Mouse (Mus musculus): ENCODE data around the gene Pde4b. TPM values are rescaled to one million over a fixed set of nuclear protein-coding genes. Genes with fewer than 3 reads are reported as not detected.

The Pde4b gene
- polyA plus RNA-seq, 1 experiment from 2014 or later, result 11.9 TPM

DNA sequence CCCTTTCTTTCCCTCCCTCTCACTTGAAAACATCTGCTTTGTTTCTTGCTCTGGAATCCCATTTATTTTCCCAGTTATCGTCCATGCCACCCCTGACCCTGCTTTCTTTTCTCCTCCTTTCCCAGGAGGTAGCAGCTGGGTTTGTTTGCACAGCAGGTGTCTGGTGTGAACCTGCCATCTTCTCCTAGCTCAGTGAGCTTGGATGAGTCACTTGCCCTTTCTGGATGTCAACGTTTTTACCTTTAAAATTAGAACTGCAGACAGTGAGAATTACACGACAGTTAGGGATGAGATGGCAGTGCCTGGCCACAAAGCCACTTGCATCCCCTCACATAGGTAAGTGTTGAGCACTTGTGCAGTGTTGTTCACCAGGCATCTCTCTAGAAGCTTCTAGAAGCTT, 84.3 kb downstream of the Pde4b start:
- no peaks in the 10 kb centered on the region for H3K36me3 ChIP-seq (ENCODE audit: insufficient read depth, low read length)
- no peak overlapping the region for H3K4me3 ChIP-seq (replicated peaks; ENCODE audit: low read depth, low read length)
- no peaks in the 10 kb centered on the region for H3K9me3 ChIP-seq (replicated peaks; ENCODE audit: low read length)
- no peak overlapping the region for H3K9ac ChIP-seq (ENCODE audit: low read depth, low read length)
- H3K27me3 ChIP-seq (ENCODE audit: insufficient read depth, low read length), result no peaks in the 10 kb centered on the region
- DNase-seq (ENCODE audit: low spot score), result no peak
- WGBS, result 38% methylated on average over 3 of the region's 3 CpGs
- no peak for TF ChIP-seq CTCF (IDR thresholded peaks at IDR 0.05; ENCODE audit: low read depth)
- H3K4me2 ChIP-seq (ENCODE audit: low read length), result no peak overlapping the region
- ATAC-seq (replicated peaks; ENCODE audit: low FRiP score, low read depth), result no peak
- no peak overlapping the region for H3K27ac ChIP-seq
- no peaks in the 10 kb centered on the region for H3K4me1 ChIP-seq (replicated peaks; ENCODE audit: insufficient read depth, low read length)

DNA sequence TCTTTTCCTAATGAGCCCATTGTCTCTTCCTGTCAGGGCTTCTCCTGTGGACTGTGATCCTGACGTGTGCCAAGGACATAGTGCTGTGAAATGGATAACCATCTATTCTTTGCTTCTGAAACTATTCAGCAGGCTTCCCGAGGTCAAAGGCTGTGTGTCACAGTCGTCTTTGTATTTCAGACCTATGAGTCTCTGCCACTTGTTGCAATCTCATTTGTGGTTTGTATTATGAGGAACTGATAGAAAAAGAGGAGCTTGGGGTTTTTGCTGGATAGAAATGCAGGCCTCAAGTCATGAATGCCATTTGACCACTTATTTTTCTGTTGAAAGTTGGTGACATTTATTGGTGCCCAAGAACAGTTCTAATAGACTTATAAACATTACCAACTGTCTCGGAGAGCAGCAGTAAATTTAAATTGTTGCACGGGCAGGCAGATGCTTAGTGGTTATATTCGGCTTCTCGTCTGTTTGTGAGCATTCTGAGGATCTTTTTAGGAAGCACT, 85.4 kb downstream of the Pde4b start:
- WGBS, result 56% methylated on average over 7 of the region's 7 CpGs
- Histone ChIP-seq H3K27ac (no peak overlapping the region), H3K9ac (ENCODE audit: low read depth, low read length) (no peak overlapping the region), H3K4me2 (ENCODE audit: low read length) (no peak overlapping the region), H3K27me3 (ENCODE audit: insufficient read depth, low read length) (no peaks in the 10 kb centered on the region), H3K4me1 (replicated peaks; ENCODE audit: insufficient read depth, low read length) (no peaks in the 10 kb centered on the region), H3K9me3 (replicated peaks; ENCODE audit: low read length) (no peaks in the 10 kb centered on the region), H3K36me3 (ENCODE audit: insufficient read depth, low read length) (no peaks in the 10 kb centered on the region), H3K4me3 (replicated peaks; ENCODE audit: low read depth, low read length) (no peak overlapping the region)
- ATAC-seq (replicated peaks; ENCODE audit: low FRiP score, low read depth), result no peak
- DNase-seq (ENCODE audit: low spot score), result no peak
- TF ChIP-seq CTCF (IDR thresholded peaks at IDR 0.05; ENCODE audit: low read depth), result no peak

DNA sequence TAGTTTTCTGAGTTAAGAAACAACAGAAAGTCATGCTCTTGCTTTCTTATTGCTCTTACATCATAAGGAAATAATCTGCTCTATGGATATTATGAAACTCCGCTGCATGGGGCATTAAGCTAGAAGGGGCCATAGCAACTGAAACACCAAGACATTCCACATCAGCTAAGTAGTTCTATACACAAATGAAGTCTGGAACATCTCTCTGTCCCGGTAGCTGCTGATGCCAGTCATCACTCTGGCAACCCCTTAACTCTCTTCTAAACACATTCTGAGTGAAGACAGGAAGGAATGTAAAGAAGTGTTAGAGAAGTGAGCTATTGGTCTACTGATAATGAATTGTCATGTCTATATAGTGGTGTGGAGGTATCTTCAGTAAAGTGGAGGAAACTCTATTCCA, 88.6 kb downstream of the Pde4b start:
- no peak for TF ChIP-seq CTCF (IDR thresholded peaks at IDR 0.05; ENCODE audit: low read depth)
- WGBS, result 85% methylated on average over 2 of the region's 2 CpGs

DNA sequence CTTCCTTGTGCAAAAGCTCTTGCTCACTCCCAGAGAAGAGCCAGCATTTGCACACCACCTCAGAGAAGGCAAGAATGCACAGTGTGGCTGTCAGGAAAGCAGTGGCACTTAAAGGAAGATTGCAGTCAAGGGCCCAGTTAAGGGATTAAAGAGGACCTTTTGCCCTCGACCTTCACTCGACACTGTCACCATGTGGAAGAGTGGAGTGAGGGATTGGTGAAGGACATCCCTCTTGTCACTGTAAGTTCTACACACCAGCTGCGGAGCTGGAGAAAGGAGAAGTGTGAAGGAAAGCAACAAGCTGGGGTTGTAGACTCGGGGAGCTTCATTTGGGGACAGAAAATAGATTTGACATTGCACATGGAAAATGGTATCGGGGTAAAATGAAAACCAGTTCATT, 89.9 kb downstream of the Pde4b start:
- no peak overlapping the region for H3K27ac ChIP-seq
- DNase-seq (ENCODE audit: low spot score) (no peak), ATAC-seq (replicated peaks; ENCODE audit: low FRiP score, low read depth) (no peak)
- no peak overlapping the region for H3K9ac ChIP-seq (ENCODE audit: low read depth, low read length)
- no peaks in the 10 kb centered on the region for H3K36me3 ChIP-seq (ENCODE audit: insufficient read depth, low read length)
- H3K4me1 ChIP-seq (replicated peaks; ENCODE audit: insufficient read depth, low read length), result no peaks in the 10 kb centered on the region
- no peak for TF ChIP-seq CTCF (IDR thresholded peaks at IDR 0.05; ENCODE audit: low read depth)
- no peak overlapping the region for H3K4me3 ChIP-seq (replicated peaks; ENCODE audit: low read depth, low read length)
- H3K4me2 ChIP-seq (ENCODE audit: low read length), result no peak overlapping the region
- H3K9me3 ChIP-seq (replicated peaks; ENCODE audit: low read length), result no peaks in the 10 kb centered on the region
- H3K27me3 ChIP-seq (ENCODE audit: insufficient read depth, low read length), result no peaks in the 10 kb centered on the region
- WGBS, result 77% methylated on average over 5 of the region's 5 CpGs

More for the DNA sequence above, 88.6 kb downstream of the Pde4b start:
- no peaks in the 10 kb centered on the region for H3K4me1 ChIP-seq (replicated peaks; ENCODE audit: insufficient read depth, low read length)
- H3K9me3 ChIP-seq (replicated peaks; ENCODE audit: low read length), result no peaks in the 10 kb centered on the region
- H3K27ac ChIP-seq, result no peak overlapping the region
- H3K36me3 ChIP-seq (ENCODE audit: insufficient read depth, low read length), result no peaks in the 10 kb centered on the region
- no peaks in the 10 kb centered on the region for H3K27me3 ChIP-seq (ENCODE audit: insufficient read depth, low read length)
- ATAC-seq (replicated peaks; ENCODE audit: low FRiP score, low read depth) (no peak), DNase-seq (ENCODE audit: low spot score) (no peak)
- no peak overlapping the region for H3K9ac ChIP-seq (ENCODE audit: low read depth, low read length)
- no peak overlapping the region for H3K4me3 ChIP-seq (replicated peaks; ENCODE audit: low read depth, low read length)
- H3K4me2 ChIP-seq (ENCODE audit: low read length), result no peak overlapping the region

DNA sequence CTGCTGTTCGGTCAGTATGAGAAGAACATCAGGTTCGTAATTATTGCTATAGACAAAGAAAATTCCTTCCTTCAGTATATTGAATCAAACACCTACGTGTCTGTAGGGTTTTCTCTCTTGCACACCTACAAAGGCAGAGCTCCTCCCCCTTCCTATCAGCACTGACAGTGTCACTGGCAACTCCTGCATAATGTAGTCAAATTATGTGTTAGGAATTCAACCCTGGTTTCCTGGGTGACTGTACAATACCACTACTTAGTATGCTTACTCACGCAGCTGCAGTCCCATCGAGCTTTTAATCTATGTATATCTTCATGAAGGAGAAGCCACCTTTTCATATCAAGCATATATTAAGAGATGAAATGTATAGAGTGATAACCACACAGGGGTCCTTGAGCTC, 99.5 kb downstream of the Pde4b start:
- no peak for ATAC-seq (replicated peaks; ENCODE audit: low FRiP score, low read depth)
- H3K27ac ChIP-seq, result no peak overlapping the region
- H3K4me2 ChIP-seq (ENCODE audit: low read length), result no peak overlapping the region
- no peaks in the 10 kb centered on the region for H3K4me1 ChIP-seq (replicated peaks; ENCODE audit: insufficient read depth, low read length)
- no peaks in the 10 kb centered on the region for H3K9me3 ChIP-seq (replicated peaks; ENCODE audit: low read length)
- no peak overlapping the region for H3K4me3 ChIP-seq (replicated peaks; ENCODE audit: low read depth, low read length)
- no peak for DNase-seq (ENCODE audit: low spot score)
- no peak for TF ChIP-seq CTCF (IDR thresholded peaks at IDR 0.05; ENCODE audit: low read depth)
- no peak overlapping the region for H3K9ac ChIP-seq (ENCODE audit: low read depth, low read length)
- H3K27me3 ChIP-seq (ENCODE audit: insufficient read depth, low read length), result no peaks in the 10 kb centered on the region
- no peaks in the 10 kb centered on the region for H3K36me3 ChIP-seq (ENCODE audit: insufficient read depth, low read length)
- WGBS, result 84% methylated on average over 5 of the region's 5 CpGs

DNA sequence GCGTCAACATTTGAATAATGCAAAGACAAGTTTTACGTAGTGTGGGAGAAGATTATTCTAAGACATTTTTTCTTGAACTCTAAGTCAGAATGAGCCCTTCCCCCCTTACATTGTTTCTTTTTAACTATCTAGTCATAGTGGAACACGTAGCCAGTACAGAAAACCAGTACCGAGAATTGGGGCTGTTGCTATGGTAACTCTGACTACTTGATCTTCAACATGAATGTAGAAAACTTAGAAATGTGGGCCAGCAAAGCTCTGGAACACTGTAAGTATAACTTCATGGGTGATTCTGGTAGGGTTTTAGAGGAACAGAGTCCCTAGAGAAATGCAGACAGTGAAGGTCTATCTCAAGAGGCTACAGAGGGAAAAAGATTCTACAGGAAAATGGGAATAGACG, 110.4 kb downstream of the Pde4b start:
- Histone ChIP-seq H3K36me3 (ENCODE audit: insufficient read depth, low read length) (no peaks in the 10 kb centered on the region), H3K27ac (no peak overlapping the region), H3K4me2 (ENCODE audit: low read length) (no peak overlapping the region), H3K27me3 (ENCODE audit: insufficient read depth, low read length) (no peaks in the 10 kb centered on the region), H3K9ac (ENCODE audit: low read depth, low read length) (no peak overlapping the region), H3K4me3 (replicated peaks; ENCODE audit: low read depth, low read length) (no peak overlapping the region), H3K4me1 (replicated peaks; ENCODE audit: insufficient read depth, low read length) (no peaks in the 10 kb centered on the region), H3K9me3 (replicated peaks; ENCODE audit: low read length) (no peaks in the 10 kb centered on the region)
- 91% methylated on average over 5 of the region's 5 CpGs for WGBS
- no peak for ATAC-seq (replicated peaks; ENCODE audit: low FRiP score, low read depth)
- TF ChIP-seq CTCF (IDR thresholded peaks at IDR 0.05; ENCODE audit: low read depth), result no peak
- DNase-seq (ENCODE audit: low spot score), result no peak

DNA sequence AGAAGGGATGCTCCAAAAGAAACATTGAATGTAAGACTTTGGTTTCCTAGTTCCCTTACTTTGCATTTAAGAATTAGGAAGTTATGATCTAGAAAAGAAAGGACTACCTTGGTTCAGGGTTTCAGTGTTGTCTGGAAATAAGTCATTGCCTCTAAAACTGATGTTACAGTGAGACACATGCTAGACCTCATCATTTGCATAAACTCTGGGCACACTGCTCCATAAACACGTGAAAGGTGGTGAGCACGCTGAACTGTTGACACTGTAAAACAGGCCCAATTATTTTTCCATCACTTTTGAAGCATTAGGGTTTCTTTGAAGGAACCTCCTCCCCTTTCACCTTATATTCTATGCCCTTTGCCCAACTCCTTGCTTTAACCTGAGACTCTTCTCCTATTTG, 122.4 kb downstream of the Pde4b start:
- Histone ChIP-seq H3K27me3 (ENCODE audit: insufficient read depth, low read length) (no peaks in the 10 kb centered on the region), H3K27ac (no peak overlapping the region), H3K4me2 (ENCODE audit: low read length) (no peak overlapping the region), H3K36me3 (ENCODE audit: insufficient read depth, low read length) (no peaks in the 10 kb centered on the region), H3K4me1 (replicated peaks; ENCODE audit: insufficient read depth, low read length) (no peaks in the 10 kb centered on the region), H3K9ac (ENCODE audit: low read depth, low read length) (no peak overlapping the region), H3K9me3 (replicated peaks; ENCODE audit: low read length) (no peaks in the 10 kb centered on the region), H3K4me3 (replicated peaks; ENCODE audit: low read depth, low read length) (no peak overlapping the region)
- ATAC-seq (replicated peaks; ENCODE audit: low FRiP score, low read depth) (no peak), DNase-seq (ENCODE audit: low spot score) (no peak)
- 89% methylated on average over 2 of the region's 2 CpGs for WGBS
- no peak for TF ChIP-seq CTCF (IDR thresholded peaks at IDR 0.05; ENCODE audit: low read depth)

All from kidney, postnatal 0 days (tissue).